Mouse (Mus musculus) liver, embryonic 14.5 days (tissue): Measurements from ENCODE around the gene Cdcp2. TPM values are rescaled to one million over a fixed set of nuclear protein-coding genes. Genes with fewer than 3 reads are reported as not detected.

Experiments used
- ATAC-seq: fragments of 200-750 bp; cut with Nextera tagmentation; 2 replicates; pipeline ENCODE4 v1.8.0; 2017; ENCODE audit warnings: moderate number of reproducible peaks, mild to moderate bottlenecking, moderate library complexity; ENCODE audit not compliant: insufficient read depth
- DNase-seq, 3 experiments: peaks; one replicate each; pipeline ENCODE4 v3.0.0-alpha.2; 2012 to 2013; ENCODE audit warnings: low read depth in 3 of 3, low spot score in 3 of 3
- H3K27ac ChIP-seq: fragments of 300-500 bp; sonication (generic); 2 replicates; pipeline ENCODE4 v1.5.1; 2014; ENCODE audit warnings: moderate library complexity, mild to moderate bottlenecking, control low read depth, inconsistent platforms
- H3K27me3 ChIP-seq: fragments of 300-500 bp; sonication (generic); 2 replicates; pipeline ENCODE4 v1.6.1; 2014; ENCODE audit warnings: mild to moderate bottlenecking, low read length, moderate library complexity; ENCODE audit not compliant: control insufficient read depth, insufficient read depth
- H3K36me3 ChIP-seq: fragments of 300-500 bp; sonication (generic); replicated peaks from 2 replicates; pipeline ENCODE4 v1.6.1; 2014; ENCODE audit warnings: low read depth; ENCODE audit not compliant: control insufficient read depth, insufficient read depth
- H3K4me1 ChIP-seq, 2 experiments: fragments of 200-500 bp in 1 of 2; fragments of 300-500 bp in 1 of 2; sonication (generic) in 1 of 2; replicated peaks; 2 replicates each; pipeline ENCODE4 v1.6.1; 2012 to 2014; ENCODE audit warnings: antibody characterized with exemption in 1 of 2, inconsistent platforms in 1 of 2, low read length in 1 of 2; ENCODE audit not compliant: control insufficient read depth in 2 of 2, insufficient read depth in 2 of 2
- H3K4me2 ChIP-seq: fragments of 300-500 bp; sonication (generic); 2 replicates; pipeline ENCODE4 v1.6.1; 2014; ENCODE audit warnings: low read depth, mild to moderate bottlenecking, control low read depth, moderate library complexity
- H3K4me3 ChIP-seq, 2 experiments: fragments of 200-500 bp in 1 of 2; fragments of 300-500 bp in 1 of 2; sonication (generic) in 1 of 2; 2 replicates each; pipeline ENCODE4 v1.5.1; 2012 to 2014; ENCODE audit warnings: low read depth in 2 of 2, low read length in 2 of 2, mild to moderate bottlenecking in 2 of 2, control low read depth in 1 of 2, inconsistent platforms in 1 of 2, moderate library complexity in 1 of 2; ENCODE audit not compliant: insufficient read depth in 1 of 2
- H3K9ac ChIP-seq: fragments of 300-500 bp; sonication (generic); replicated peaks from 2 replicates; pipeline ENCODE4 v1.6.1; 2014; ENCODE audit warnings: mild to moderate bottlenecking, control low read depth, moderate library complexity
- H3K9me3 ChIP-seq: fragments of 300-500 bp; sonication (generic); 2 replicates; pipeline ENCODE4 v1.6.1; 2016; ENCODE audit warnings: low read length, mixed read lengths; ENCODE audit not compliant: control insufficient read depth
- CTCF ChIP-seq: IDR thresholded peaks from 2 replicates; pipeline ENCODE4 v1.5.1; 2016; ENCODE audit warnings: antibody characterized with exemption, low read depth, control low read depth
- EP300 ChIP-seq: IDR thresholded peaks from 2 replicates; pipeline ENCODE4 v1.6.1; 2016; ENCODE audit warnings: antibody characterized with exemption, low read depth
- WGBS: fragments of 180-500 bp; shearing (Covaris S2); extraction: QIAGEN DNeasy Blood & Tissue Kit; methylation state at CpG from one replicate; pipeline ENCODE4 v1.1.7; 2014; ENCODE audit not compliant: insufficient replicate concordance; 5-methylcytosine and 5-hydroxymethylcytosine counted together
- polyA plus RNA-seq, 2 experiments: library from polyadenylated mRNA; depleted of rRNA in 1 of 2; stranded (reverse) in 1 of 2; unstranded in 1 of 2; fragments of >200 nt; fragmentation: Nextera tagmentation in 1 of 2; extraction: Ambion mirVana in 1 of 2; gene quantifications; 2 replicates each; pipeline versions ENCODE4 v1.2.1 to v1.2.3; 2012 to 2014

Gene Cdcp2
- polyA plus RNA-seq, 2 experiments, result not detected

DNA sequence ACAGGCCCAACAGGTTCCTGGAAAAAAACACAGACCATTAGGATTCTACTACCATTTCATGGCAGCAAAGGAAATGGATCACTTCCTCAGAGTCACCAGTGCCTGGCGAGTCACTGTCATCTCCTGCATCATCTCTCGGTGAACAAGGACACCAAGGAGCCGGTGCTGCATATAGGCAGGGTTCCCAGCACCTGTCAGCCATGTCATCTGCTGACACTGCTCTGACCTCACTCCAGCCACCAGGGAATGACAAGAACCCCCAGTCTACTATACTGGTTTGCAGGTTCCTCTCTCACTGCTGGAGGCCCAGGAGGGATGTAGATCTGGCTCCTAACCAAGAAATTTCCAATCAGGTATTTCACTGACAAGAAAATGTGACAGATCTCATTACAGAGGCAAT, 40.6 kb upstream of the Cdcp2 start:
- WGBS, result 64% methylated on average over 3 of the region's 3 CpGs
- TF ChIP-seq CTCF, result no peak
- TF ChIP-seq EP300, result no peak
- no peak overlapping the region for H3K4me2 ChIP-seq
- H3K4me1 ChIP-seq, result no peaks in the 10 kb centered on the region
- peaks cover 3% of the 10 kb centered on the region; the same call in 1 of the 2 replicates for H3K36me3 ChIP-seq
- no peaks in the 10 kb centered on the region for H3K9me3 ChIP-seq
- no peak for DNase-seq
- H3K9ac ChIP-seq, result no peak overlapping the region
- H3K27me3 ChIP-seq, result no peaks in the 10 kb centered on the region
- H3K4me3 ChIP-seq, result no peak overlapping the region
- no peak for ATAC-seq
- no peak overlapping the region for H3K27ac ChIP-seq

DNA sequence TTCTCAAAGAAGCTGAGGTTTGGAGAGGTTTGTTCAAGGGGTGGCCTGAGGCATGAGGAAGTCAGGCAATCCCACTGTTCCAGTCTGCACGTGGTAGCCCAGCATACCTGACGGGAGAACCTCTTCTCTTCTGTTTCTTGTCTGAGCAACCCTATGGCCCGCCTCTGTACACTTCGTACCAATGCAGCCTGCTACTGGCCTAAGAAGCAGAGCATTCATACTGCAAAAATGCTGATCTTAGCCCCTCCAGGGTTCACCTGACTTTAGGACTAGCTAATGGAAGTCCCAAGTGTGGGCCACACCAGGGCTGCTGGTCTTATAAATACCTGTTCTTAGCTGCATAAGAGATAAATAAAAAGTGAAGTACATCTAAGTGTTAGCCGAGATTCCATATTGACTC, 38.3 kb upstream of the Cdcp2 start:
- Histone ChIP-seq H3K4me2 (no peak overlapping the region), H3K27me3 (no peaks in the 10 kb centered on the region), H3K4me3 (no peak overlapping the region), H3K36me3 (peaks cover 3% of the 10 kb centered on the region), H3K9me3 (no peaks in the 10 kb centered on the region), H3K27ac (no peak overlapping the region), H3K4me1 (no peaks in the 10 kb centered on the region), H3K9ac (no peak overlapping the region)
- 72% methylated on average over 5 of the region's 5 CpGs for WGBS
- TF ChIP-seq CTCF (no peak), EP300 (no peak)
- DNase-seq, result no peak
- no peak for ATAC-seq

GRCm38 (mm10) chr4:107058781-107059180, 37.9 kb upstream of the Cdcp2 start:
- no peaks in the 10 kb centered on the region for H3K4me1 ChIP-seq
- TF ChIP-seq EP300, result no peak
- no peak for TF ChIP-seq CTCF
- H3K9me3 ChIP-seq, result no peaks in the 10 kb centered on the region
- DNase-seq (no peak), ATAC-seq (no peak)
- no peak overlapping the region for H3K9ac ChIP-seq
- WGBS, result 41% methylated on average over 6 of the region's 6 CpGs
- no peak overlapping the region for H3K4me3 ChIP-seq
- H3K27ac ChIP-seq, result no peak overlapping the region
- no peak overlapping the region for H3K4me2 ChIP-seq
- peaks cover 3% of the 10 kb centered on the region for H3K36me3 ChIP-seq
- no peaks in the 10 kb centered on the region for H3K27me3 ChIP-seq

DNA sequence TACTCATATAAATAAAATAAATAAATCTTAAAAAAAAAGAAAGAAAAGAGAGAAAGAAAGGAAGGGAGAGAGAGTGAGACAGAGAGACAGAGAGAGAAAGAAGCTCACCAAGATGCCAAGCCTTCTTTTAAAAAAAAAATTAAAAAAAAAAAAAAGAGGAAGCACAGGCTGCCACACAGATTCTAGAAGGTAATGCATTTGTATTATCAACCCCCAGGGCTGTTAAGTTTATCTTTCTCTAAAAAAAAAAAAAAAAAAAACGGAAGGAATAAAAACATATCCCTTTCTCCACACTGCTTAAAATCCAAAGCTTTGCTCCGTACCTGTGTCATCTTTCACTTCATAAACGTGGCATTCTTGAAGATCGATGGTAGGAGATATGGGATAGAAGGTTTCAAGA, 35.1 kb upstream of the Cdcp2 start:
- no peak overlapping the region for H3K9ac ChIP-seq
- DNase-seq, result no peak
- H3K27ac ChIP-seq, result no peak overlapping the region
- TF ChIP-seq CTCF, result no peak
- TF ChIP-seq EP300, result no peak
- no peaks in the 10 kb centered on the region for H3K27me3 ChIP-seq
- no peaks in the 10 kb centered on the region for H3K9me3 ChIP-seq
- peaks cover 5 to 6% of the 10 kb centered on the region in 2 experiments for H3K4me1 ChIP-seq
- H3K4me2 ChIP-seq, result no peak overlapping the region
- H3K4me3 ChIP-seq, result no peak overlapping the region
- WGBS, result 66% methylated on average over 4 of the region's 4 CpGs
- no peak for ATAC-seq
- H3K36me3 ChIP-seq, result peaks cover 3% of the 10 kb centered on the region

DNA sequence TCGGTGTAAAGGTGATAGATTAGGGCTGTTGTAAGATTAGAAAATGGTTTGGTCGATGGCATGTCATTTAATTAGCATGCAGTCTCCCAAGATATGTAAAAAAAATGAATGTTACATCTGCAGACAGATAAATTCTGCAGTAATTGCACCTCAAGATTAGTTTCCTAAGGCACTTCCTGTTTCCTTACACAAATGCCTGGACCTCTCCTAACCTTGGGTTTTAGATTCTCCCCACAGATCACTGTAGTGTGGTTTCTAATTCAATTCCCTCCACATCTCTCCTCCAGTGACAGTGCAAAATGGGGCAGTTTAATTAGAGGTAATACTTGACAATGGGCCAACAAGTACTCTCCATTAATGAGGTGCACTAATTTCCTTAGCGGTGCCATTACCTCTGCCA, 33.5 kb upstream of the Cdcp2 start:
- DNase-seq, result no peak
- Histone ChIP-seq H3K4me3 (no peak overlapping the region), H3K4me2 (no peak overlapping the region), H3K27me3 (no peaks in the 10 kb centered on the region), H3K9me3 (no peaks in the 10 kb centered on the region), H3K4me1 (peaks cover 5 to 10% of the 10 kb centered on the region in 2 experiments), H3K9ac (no peak overlapping the region), H3K27ac (no peak overlapping the region), H3K36me3 (peaks cover 3% of the 10 kb centered on the region)
- WGBS, result 68% methylated on average over 3 of the region's 3 CpGs
- ATAC-seq, result no peak
- TF ChIP-seq EP300, result no peak
- no peak for TF ChIP-seq CTCF
